Comparison of ENCODE assay signal across 27 mouse cellular contexts in genomic region chr3:58808636-58809035, GRCm38 (mm10). TPM values are rescaled to one million over a fixed set of nuclear protein-coding genes. Genes with fewer than 3 reads are reported as not detected.
DNase-seq lines count a peak whose midpoint lies in the region; ATAC-seq and TF ChIP-seq lines count a peak whose summit lies in the region.
"Had no signal": no experiment of that assay in that cellular context is flagged by ENCODE, and none has a peak within 500 bp of the region (broad histone marks: within the 10 kb centered on the region; RNA-seq: fewer than 3 reads in every experiment).

No protein-coding gene starts in this region.

- H3K79me2 ChIP-seq in heart, adult 2 months (replicated peaks; ENCODE audit: control insufficient read depth, insufficient read depth, low read length) = no peaks in the 10 kb centered on the region

- peaks cover 2% of the 10 kb centered on the region; the same call in 1 of the 2 replicates for H3K4me1 ChIP-seq in heart, adult 2 months (ENCODE audit: control insufficient read depth, insufficient read depth, low read length)
- H3K4me1 ChIP-seq in midbrain, embryonic 16.5 days (ENCODE audit: control insufficient read depth, insufficient read depth, low read length) = no peaks in the 10 kb centered on the region
- peaks cover 13% of the 10 kb centered on the region for H3K4me1 ChIP-seq in midbrain, embryonic 10.5 days
- H3K4me1 ChIP-seq: intestine, embryonic 15.5 days had no signal

- no peaks in the 10 kb centered on the region for H3K9me3 ChIP-seq in midbrain, embryonic 16.5 days (replicated peaks; ENCODE audit: control insufficient read depth, low read length, poor library complexity, severe bottlenecking)
- H3K9me3 ChIP-seq in midbrain, embryonic 10.5 days (replicated peaks) = no peaks in the 10 kb centered on the region
- H3K9me3 ChIP-seq: embryonic facial prominence, embryonic 15.5 days; forebrain, embryonic 10.5 days; heart, embryonic 15.5 days; hindbrain, embryonic 10.5 days; intestine, embryonic 15.5 days had no signal

- H3K4me3 ChIP-seq in heart, adult 2 months = no peak overlapping the region
- no peak overlapping the region for H3K4me3 ChIP-seq in midbrain, embryonic 16.5 days (ENCODE audit: low read depth, low read length)
- no peak overlapping the region for H3K4me3 ChIP-seq in midbrain, embryonic 10.5 days
- H3K4me3 ChIP-seq: embryonic facial prominence, embryonic 15.5 days; erythroblast, embryonic 14.5 days; forebrain, embryonic 10.5 days; heart, embryonic 15.5 days; hindbrain, embryonic 10.5 days; intestine, embryonic 15.5 days had no signal

- 0 out of 2 replicates have a peak, but pooled peaks have one; percentile 3 for ATAC-seq in midbrain, embryonic 16.5 days
- ATAC-seq: intestine, embryonic 15.5 days had no signal

- no peak for TF ChIP-seq POLR2A in heart, adult 2 months (IDR thresholded peaks at IDR 0.05; ENCODE audit: insufficient read depth, low read depth, low read length)

- H3K9ac ChIP-seq in heart, adult 2 months (ENCODE audit: low read depth, low read length) = no peak overlapping the region
- no peak overlapping the region for H3K9ac ChIP-seq in midbrain, embryonic 16.5 days (ENCODE audit: low read depth, low read length)
- H3K9ac ChIP-seq: embryonic facial prominence, embryonic 15.5 days; heart, embryonic 15.5 days; hindbrain, embryonic 14.5 days; intestine, embryonic 15.5 days had no signal

- no peak for TF ChIP-seq CTCF in heart, adult 2 months (IDR thresholded peaks at IDR 0.05)

- H3K27me3 ChIP-seq in heart, adult 2 months (ENCODE audit: control insufficient read depth, insufficient read depth, low read length) = no peaks in the 10 kb centered on the region
- H3K27me3 ChIP-seq in midbrain, embryonic 16.5 days (ENCODE audit: control insufficient read depth, insufficient read depth, low read depth, low read length) = no peaks in the 10 kb centered on the region
- H3K27me3 ChIP-seq in midbrain, embryonic 10.5 days (ENCODE audit: low read depth, poor library complexity, severe bottlenecking) = peaks cover 71% of the 10 kb centered on the region
- H3K27me3 ChIP-seq: embryonic facial prominence, embryonic 15.5 days; intestine, embryonic 15.5 days had no signal

- no peak for TF ChIP-seq EP300 in heart, adult 2 months (IDR thresholded peaks at IDR 0.05; ENCODE audit: insufficient read depth, low read depth, low read length)

- no peak overlapping the region for H3K27ac ChIP-seq in heart, adult 2 months
- H3K27ac ChIP-seq in midbrain, embryonic 16.5 days (ENCODE audit: low read length) = no peak overlapping the region
- no peak overlapping the region for H3K27ac ChIP-seq in midbrain, embryonic 10.5 days (replicated peaks)
- H3K27ac ChIP-seq: embryonic facial prominence, embryonic 15.5 days; forebrain, embryonic 10.5 days; heart, embryonic 15.5 days; hindbrain, embryonic 14.5 days; intestine, embryonic 15.5 days had no signal

- H3K36me3 ChIP-seq in heart, adult 2 months (ENCODE audit: control insufficient read depth, insufficient read depth, low read length) = no peaks in the 10 kb centered on the region
- no peaks in the 10 kb centered on the region for H3K36me3 ChIP-seq in midbrain, embryonic 16.5 days (ENCODE audit: control insufficient read depth, insufficient read depth, low read length)
- no peaks in the 10 kb centered on the region for H3K36me3 ChIP-seq in midbrain, embryonic 10.5 days
- H3K36me3 ChIP-seq: embryonic facial prominence, embryonic 15.5 days; forebrain, embryonic 10.5 days; heart, embryonic 15.5 days; hindbrain, embryonic 10.5 days; intestine, embryonic 15.5 days had no signal

- peak; percentile 84 to 85 for DNase-seq in cerebellum, postnatal 10 days
- no peak for DNase-seq in cerebellum, adult 9-11 months
- DNase-seq in heart, postnatal 4 days = peak; percentile 12
- no peak for DNase-seq in heart, adult 2 months
- DNase-seq in midbrain, embryonic 10.5 days (ENCODE audit: low spot score) = no peak
- no peak for DNase-seq in kidney, postnatal 36 days
- DNase-seq: adrenal gland, adult 2 months; embryo, embryonic 11 days; gastrocnemius, postnatal 10 days; heart, adult 18-20 months; heart, postnatal 14 days; kidney, adult 18-20 months had no signal

- 87% methylated on average over 5 of the region's 5 CpGs for WGBS in heart, adult 2 months
- 81% methylated on average over 5 of the region's 5 CpGs for WGBS in midbrain, embryonic 16.5 days
- WGBS in midbrain, embryonic 10.5 days = 91% methylated on average over 5 of the region's 5 CpGs

- intact Hi-C loops in heart, adult 2 months (cut with DNase I) = no loop called here

- H3K4me2 ChIP-seq in midbrain, embryonic 16.5 days (ENCODE audit: low read length) = no peak overlapping the region
- H3K4me2 ChIP-seq: embryonic facial prominence, embryonic 15.5 days; heart, embryonic 11.5 days; heart, embryonic 15.5 days; hindbrain, embryonic 14.5 days; intestine, embryonic 15.5 days had no signal

RNA-seq across cellular contexts. Expression of gene Mindy4b-ps, which starts 13.5 kb away (rescaled TPM):
- under 1 TPM; 0.32 to 0.41 TPM for total RNA-seq in heart, postnatal 4 days (2021)
- under 1 TPM; 0.20 to 0.21 TPM for total RNA-seq in heart, adult 2 months (2021)
- 0.31 and 0.67 TPM in 2 replicates for polyA plus RNA-seq in heart, adult 2 months (2012; rRNA removed)
- polyA plus RNA-seq in midbrain, embryonic 16.5 days (2015; fragmentation: Nextera tagmentation; extraction: Ambion mirVana) = 0.12 and 0.33 TPM in 2 replicates
- polyA plus RNA-seq in midbrain, embryonic 10.5 days (2016; fragmentation: Nextera tagmentation; extraction: Ambion mirVana) = not detected in 2 replicates
- total RNA-seq: adrenal gland, adult 2 months; adrenal gland, postnatal 4 days; common myeloid progenitor, adult 5-6 weeks; ES-E14; gastrocnemius, postnatal 10 days; gastrocnemius, postnatal 4 days had no signal
- polyA plus RNA-seq: adrenal gland, adult 2 months; embryonic facial prominence, embryonic 11.5 days; embryonic facial prominence, embryonic 15.5 days; erythroblast, embryonic 14.5 days; forebrain, embryonic 10.5 days; forebrain, embryonic 16.5 days; heart, embryonic 11.5 days; hindbrain, embryonic 10.5 days; hindbrain, embryonic 14.5 days; intestine, embryonic 15.5 days had no signal

Comparison
In these comparisons a context has a peak if more than half of its experiments do, and no peak if none do; other contexts are left out.
1. DNase-seq: peak in cerebellum, postnatal 10 days (2 of 2) and heart, postnatal 4 days (single experiment); none in cerebellum, adult 9-11 months (single experiment), heart, adult 2 months (0 of 2), midbrain, embryonic 10.5 days (single experiment) and kidney, postnatal 36 days (0 of 2).